Mouse (Mus musculus) ES-Bruce4 (cell line): ENCODE measurements around the gene Ptprt.

Experiments used
- CTCF ChIP-seq: IDR thresholded peaks from one replicate; pipeline ENCODE4 v1.8.1; 2011; ENCODE audit warnings: low read depth, low read length
- EP300 ChIP-seq: IDR thresholded peaks from 2 replicates; pipeline ENCODE4 v1.6.1; 2011; ENCODE audit warnings: low read depth, low read length; ENCODE audit not compliant: insufficient read depth
- POLR2A ChIP-seq: IDR thresholded peaks from one replicate; pipeline ENCODE4 v1.8.1; 2011; ENCODE audit warnings: low read length; ENCODE audit not compliant: insufficient read depth

- TF ChIP-seq CTCF: peak; percentile 81
- TF ChIP-seq POLR2A: no peak
- no peak for TF ChIP-seq EP300
Observed at GRCm38 (mm10) chr2:162658997-162659396, 1.9 kb downstream of the Ptprt start.
